Mouse (Mus musculus): ENCODE measurements around the gene Gabarapl2. TPM values are rescaled to one million over a fixed set of nuclear protein-coding genes. Genes with fewer than 3 reads are reported as not detected.

The Gabarapl2 gene
- polyA plus RNA-seq, 1 experiment: 44.6 TPM

- H3K4me3 ChIP-seq (ENCODE audit: insufficient read depth, poor library complexity, severe bottlenecking): no peak overlapping the region
- no peaks in the 10 kb centered on the region for H3K79me3 ChIP-seq (ENCODE audit: low read depth)
- H3K36me3 ChIP-seq (ENCODE audit: control insufficient read depth, insufficient read depth): peaks cover 6% of the 10 kb centered on the region
- no peak overlapping the region for H3ac ChIP-seq (ENCODE audit: control insufficient read depth, insufficient read length, low read depth)
- TF ChIP-seq FOSL1 (IDR thresholded peaks at IDR 0.05; ENCODE audit: insufficient read depth, low read length, poor library complexity, severe bottlenecking) (no peak), MAX (IDR thresholded peaks at IDR 0.05) (no peak), CTCF (IDR thresholded peaks at IDR 0.05; ENCODE audit: control insufficient read depth, insufficient read depth, insufficient read length) (no peak), USF1 (IDR thresholded peaks at IDR 0.05; ENCODE audit: low read depth) (no peak), CEBPB (IDR thresholded peaks at IDR 0.05; ENCODE audit: low read depth) (no peak), MYOD1 (IDR thresholded peaks at IDR 0.05; ENCODE audit: control insufficient read depth, insufficient read length, low read depth) (no peak), MYOG (IDR thresholded peaks at IDR 0.05; ENCODE audit: control insufficient read depth, extremely low read depth, insufficient read length) (no peak)
- no peaks in the 10 kb centered on the region for H3K79me2 ChIP-seq (ENCODE audit: control insufficient read depth, insufficient read depth)
- H3K27me3 ChIP-seq (ENCODE audit: control insufficient read depth, insufficient read depth, insufficient read length): no peaks in the 10 kb centered on the region
Observed at GRCm38 (mm10) chr8:111968991-111969390, 28.5 kb downstream of the Gabarapl2 start.

- Histone ChIP-seq H3K4me3 (ENCODE audit: insufficient read depth, poor library complexity, severe bottlenecking) (no peak overlapping the region), H3ac (ENCODE audit: control insufficient read depth, insufficient read length, low read depth) (no peak overlapping the region), H3K79me3 (ENCODE audit: low read depth) (no peaks in the 10 kb centered on the region), H3K27me3 (ENCODE audit: control insufficient read depth, insufficient read depth, insufficient read length) (no peaks in the 10 kb centered on the region), H3K36me3 (ENCODE audit: control insufficient read depth, insufficient read depth) (peaks cover 19% of the 10 kb centered on the region), H3K79me2 (ENCODE audit: control insufficient read depth, insufficient read depth) (no peaks in the 10 kb centered on the region)
- TF ChIP-seq USF1 (IDR thresholded peaks at IDR 0.05; ENCODE audit: low read depth) (no peak), CTCF (IDR thresholded peaks at IDR 0.05; ENCODE audit: control insufficient read depth, insufficient read depth, insufficient read length) (no peak), MAX (IDR thresholded peaks at IDR 0.05) (no peak), MYOG (IDR thresholded peaks at IDR 0.05; ENCODE audit: control insufficient read depth, extremely low read depth, insufficient read length) (no peak), MYOD1 (IDR thresholded peaks at IDR 0.05; ENCODE audit: control insufficient read depth, insufficient read length, low read depth) (no peak)
Observed at GRCm38 (mm10) chr8:111974138-111974537, 33.6 kb downstream of the Gabarapl2 start.

GRCm38 (mm10) chr8:111975706-111976105, 35.2 kb downstream of the Gabarapl2 start:
- Histone ChIP-seq H3K27me3 (ENCODE audit: control insufficient read depth, insufficient read depth, insufficient read length) (no peaks in the 10 kb centered on the region), H3K4me3 (ENCODE audit: insufficient read depth, poor library complexity, severe bottlenecking) (no peak overlapping the region), H3K79me2 (ENCODE audit: control insufficient read depth, insufficient read depth) (no peaks in the 10 kb centered on the region), H3K79me3 (ENCODE audit: low read depth) (no peaks in the 10 kb centered on the region), H3K36me3 (ENCODE audit: control insufficient read depth, insufficient read depth) (peaks cover 31% of the 10 kb centered on the region), H3ac (ENCODE audit: control insufficient read depth, insufficient read length, low read depth) (no peak overlapping the region)
- TF ChIP-seq USF1 (IDR thresholded peaks at IDR 0.05; ENCODE audit: low read depth): no peak
- no peak for TF ChIP-seq CTCF (IDR thresholded peaks at IDR 0.05; ENCODE audit: control insufficient read depth, insufficient read depth, insufficient read length)
- TF ChIP-seq MAX (IDR thresholded peaks at IDR 0.05): no peak
- no peak for TF ChIP-seq MYOD1 (IDR thresholded peaks at IDR 0.05; ENCODE audit: control insufficient read depth, insufficient read length, low read depth)
- TF ChIP-seq FOSL1 (IDR thresholded peaks at IDR 0.05; ENCODE audit: insufficient read depth, low read length, poor library complexity, severe bottlenecking): no peak
- TF ChIP-seq CEBPB (IDR thresholded peaks at IDR 0.05; ENCODE audit: low read depth): no peak
- TF ChIP-seq MYOG (IDR thresholded peaks at IDR 0.05; ENCODE audit: control insufficient read depth, extremely low read depth, insufficient read length): no peak

GRCm38 (mm10) chr8:111976326-111976725, 35.8 kb downstream of the Gabarapl2 start:
- TF ChIP-seq CEBPB (IDR thresholded peaks at IDR 0.05; ENCODE audit: low read depth) (no peak), USF1 (IDR thresholded peaks at IDR 0.05; ENCODE audit: low read depth) (no peak), MAX (IDR thresholded peaks at IDR 0.05) (no peak), FOSL1 (IDR thresholded peaks at IDR 0.05; ENCODE audit: insufficient read depth, low read length, poor library complexity, severe bottlenecking) (no peak), CTCF (IDR thresholded peaks at IDR 0.05; ENCODE audit: control insufficient read depth, insufficient read depth, insufficient read length) (no peak), MYOD1 (IDR thresholded peaks at IDR 0.05; ENCODE audit: control insufficient read depth, insufficient read length, low read depth) (no peak), MYOG (IDR thresholded peaks at IDR 0.05; ENCODE audit: control insufficient read depth, extremely low read depth, insufficient read length) (no peak)
- Histone ChIP-seq H3K4me3 (ENCODE audit: insufficient read depth, poor library complexity, severe bottlenecking) (no peak overlapping the region), H3K27me3 (ENCODE audit: control insufficient read depth, insufficient read depth, insufficient read length) (no peaks in the 10 kb centered on the region), H3ac (ENCODE audit: control insufficient read depth, insufficient read length, low read depth) (no peak overlapping the region), H3K36me3 (ENCODE audit: control insufficient read depth, insufficient read depth) (peaks cover 31% of the 10 kb centered on the region), H3K79me2 (ENCODE audit: control insufficient read depth, insufficient read depth) (no peaks in the 10 kb centered on the region), H3K79me3 (ENCODE audit: low read depth) (no peaks in the 10 kb centered on the region)

GRCm38 (mm10) chr8:111978147-111978546, 37.6 kb downstream of the Gabarapl2 start:
- Histone ChIP-seq H3K27me3 (ENCODE audit: control insufficient read depth, insufficient read depth, insufficient read length) (no peaks in the 10 kb centered on the region), H3K4me3 (ENCODE audit: insufficient read depth, poor library complexity, severe bottlenecking) (no peak overlapping the region), H3K79me2 (ENCODE audit: control insufficient read depth, insufficient read depth) (no peaks in the 10 kb centered on the region), H3ac (ENCODE audit: control insufficient read depth, insufficient read length, low read depth) (no peak overlapping the region), H3K79me3 (ENCODE audit: low read depth) (no peaks in the 10 kb centered on the region), H3K36me3 (ENCODE audit: control insufficient read depth, insufficient read depth) (peaks cover 40% of the 10 kb centered on the region)
- TF ChIP-seq MAX (IDR thresholded peaks at IDR 0.05) (no peak), FOSL1 (IDR thresholded peaks at IDR 0.05; ENCODE audit: insufficient read depth, low read length, poor library complexity, severe bottlenecking) (no peak), MYOD1 (IDR thresholded peaks at IDR 0.05; ENCODE audit: control insufficient read depth, insufficient read length, low read depth) (no peak), MYOG (IDR thresholded peaks at IDR 0.05; ENCODE audit: control insufficient read depth, extremely low read depth, insufficient read length) (no peak), CEBPB (IDR thresholded peaks at IDR 0.05; ENCODE audit: low read depth) (no peak)

- H3K79me3 ChIP-seq (ENCODE audit: low read depth): no peaks in the 10 kb centered on the region
- peaks cover 35% of the 10 kb centered on the region for H3K36me3 ChIP-seq (ENCODE audit: control insufficient read depth, insufficient read depth)
- H3ac ChIP-seq (ENCODE audit: control insufficient read depth, insufficient read length, low read depth): no peak overlapping the region
- no peaks in the 10 kb centered on the region for H3K27me3 ChIP-seq (ENCODE audit: control insufficient read depth, insufficient read depth, insufficient read length)
- no peak overlapping the region for H3K4me3 ChIP-seq (ENCODE audit: insufficient read depth, poor library complexity, severe bottlenecking)
- no peaks in the 10 kb centered on the region for H3K79me2 ChIP-seq (ENCODE audit: control insufficient read depth, insufficient read depth)
- TF ChIP-seq MYOD1 (IDR thresholded peaks at IDR 0.05; ENCODE audit: control insufficient read depth, insufficient read length, low read depth): no peak
- TF ChIP-seq MYOG (IDR thresholded peaks at IDR 0.05; ENCODE audit: control insufficient read depth, extremely low read depth, insufficient read length): no peak
- TF ChIP-seq CEBPB (IDR thresholded peaks at IDR 0.05; ENCODE audit: low read depth): no peak
- no peak for TF ChIP-seq CTCF (IDR thresholded peaks at IDR 0.05; ENCODE audit: control insufficient read depth, insufficient read depth, insufficient read length)
- TF ChIP-seq MAX (IDR thresholded peaks at IDR 0.05): no peak
- no peak for TF ChIP-seq USF1 (IDR thresholded peaks at IDR 0.05; ENCODE audit: low read depth)
- TF ChIP-seq FOSL1 (IDR thresholded peaks at IDR 0.05; ENCODE audit: insufficient read depth, low read length, poor library complexity, severe bottlenecking): no peak
Observed at GRCm38 (mm10) chr8:111982116-111982515, 41.6 kb downstream of the Gabarapl2 start.
